Mouse (Mus musculus) 3134 (cell line): Measurements from ENCODE around the gene Txlng.

Source experiments
- DNase-seq: peaks from one replicate; pipeline ENCODE4 v3.0.0-alpha.2; 2011; ENCODE audit warnings: low spot score; ENCODE audit not compliant: insufficient read length; ENCODE audit errors: extremely low read depth

The Txlng gene

DNA sequence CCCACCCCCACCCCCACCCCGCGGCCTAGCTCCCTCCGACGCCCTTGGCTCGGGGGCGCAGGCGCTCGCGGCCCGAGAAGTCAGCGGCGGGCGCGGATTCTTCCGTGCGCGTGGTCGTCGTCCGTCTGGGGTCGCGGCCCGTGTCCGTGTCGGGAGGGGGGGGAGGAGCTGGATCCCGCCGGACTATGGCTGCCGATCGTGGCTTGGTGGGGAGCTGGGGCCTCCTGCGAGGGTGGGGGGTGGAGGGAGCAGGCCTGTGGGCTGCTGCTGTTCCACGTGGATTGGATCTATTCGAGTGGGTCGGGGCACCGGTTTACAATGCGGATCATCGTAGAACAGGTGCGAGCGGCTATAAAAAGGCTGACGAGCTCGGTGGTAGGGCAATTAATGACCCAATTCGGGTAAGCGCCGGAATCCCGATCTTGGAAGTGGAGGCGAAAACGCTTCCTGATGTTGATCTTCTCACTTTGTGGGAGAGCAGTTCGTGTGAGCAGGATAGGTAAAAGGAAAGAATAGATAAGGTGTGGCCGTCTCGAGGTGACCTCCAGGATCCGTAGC, 68.2 kb downstream of the Txlng start:
- DNase-seq, result peak; percentile 22

DNA sequence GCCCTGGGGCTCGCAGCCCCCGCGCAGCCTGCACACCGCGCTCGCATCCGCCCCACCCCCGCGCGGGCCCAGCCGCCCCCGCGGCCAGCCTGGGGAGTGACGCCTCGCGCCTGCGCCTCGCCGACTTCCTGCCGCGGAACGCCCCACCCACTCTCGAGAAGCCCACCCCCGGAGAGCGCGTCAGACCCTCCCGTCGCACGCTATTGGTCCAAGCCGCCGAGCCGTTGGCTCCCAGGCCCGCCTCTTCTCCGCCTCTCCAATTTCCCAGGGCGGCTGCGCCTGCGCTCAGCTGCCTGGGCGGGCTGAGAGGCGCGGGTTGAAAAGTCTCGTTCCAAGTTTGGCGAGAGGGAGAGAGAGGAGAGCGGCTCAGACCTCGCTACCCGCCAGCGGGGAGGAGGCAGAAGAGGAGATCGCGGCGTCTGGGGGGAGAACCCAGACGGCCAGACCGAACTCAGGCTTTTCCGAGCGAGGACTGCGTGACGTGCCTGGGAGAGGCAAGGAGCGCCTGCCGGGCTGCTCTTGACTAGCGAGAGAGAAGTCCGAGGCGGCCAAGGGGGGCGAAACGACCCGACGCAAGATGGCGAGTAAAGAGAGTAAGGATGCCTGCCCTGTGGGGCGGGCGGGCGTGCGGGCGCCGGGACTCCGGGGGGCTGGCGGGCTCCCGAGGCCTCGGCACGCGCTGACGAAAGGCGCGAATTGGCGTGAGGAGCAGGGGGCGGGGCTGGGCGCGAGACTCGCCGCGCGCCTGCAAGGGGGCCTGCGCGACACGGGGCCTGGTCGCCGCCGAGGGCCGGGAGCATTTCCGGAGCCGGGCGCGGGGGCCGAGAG, 68.9 kb downstream of the Txlng start, which contains the start of gene Rbbp7:
Rbbp7 (plus strand) TSS at position 288 of the 828 bp plus-strand sequence.
- DNase-seq, result peak; percentile 95

DNA sequence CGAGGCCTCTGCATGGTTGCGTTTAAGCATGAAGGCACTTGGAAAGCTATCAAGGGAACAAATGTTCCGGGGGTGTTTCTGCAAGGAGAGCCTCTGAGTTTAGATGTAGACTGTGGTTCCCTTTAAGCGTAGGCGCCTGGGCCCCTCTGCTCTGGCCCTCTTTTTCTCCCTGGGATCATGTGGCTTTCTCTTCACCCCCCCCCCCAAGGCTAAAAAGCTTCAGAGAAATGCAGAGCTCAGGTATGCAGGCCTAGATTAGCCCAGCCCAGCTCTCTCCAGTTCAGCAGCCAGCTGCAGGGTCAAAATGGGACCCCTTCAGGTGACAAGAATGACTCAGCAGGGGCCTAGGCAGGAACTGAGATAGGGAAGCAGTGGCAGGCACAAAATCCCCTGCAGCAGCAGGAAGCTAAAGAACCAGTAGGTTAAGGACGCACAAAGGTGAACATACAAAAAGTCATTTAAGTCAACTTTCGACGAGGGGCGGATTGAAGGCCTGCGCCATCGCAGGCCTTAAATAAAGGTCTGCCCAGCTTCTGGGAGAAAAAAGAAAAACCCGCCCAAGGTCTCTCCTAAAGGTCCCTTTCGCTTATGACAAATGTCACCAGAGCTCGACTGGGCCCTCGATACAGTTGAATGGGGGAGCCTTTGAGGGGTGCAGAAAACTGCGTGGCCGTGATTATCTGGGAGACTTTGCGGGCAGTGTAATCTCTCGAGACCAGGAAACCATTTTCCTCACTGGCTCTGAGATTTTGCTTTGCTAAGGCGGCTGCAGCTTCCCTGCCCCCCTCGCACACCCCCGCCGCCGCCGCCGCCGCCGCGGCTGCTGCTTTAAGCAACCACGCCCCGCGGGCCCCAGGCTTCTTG, 69.8 kb downstream of the Txlng start:
- peak; percentile 10 for DNase-seq

DNA sequence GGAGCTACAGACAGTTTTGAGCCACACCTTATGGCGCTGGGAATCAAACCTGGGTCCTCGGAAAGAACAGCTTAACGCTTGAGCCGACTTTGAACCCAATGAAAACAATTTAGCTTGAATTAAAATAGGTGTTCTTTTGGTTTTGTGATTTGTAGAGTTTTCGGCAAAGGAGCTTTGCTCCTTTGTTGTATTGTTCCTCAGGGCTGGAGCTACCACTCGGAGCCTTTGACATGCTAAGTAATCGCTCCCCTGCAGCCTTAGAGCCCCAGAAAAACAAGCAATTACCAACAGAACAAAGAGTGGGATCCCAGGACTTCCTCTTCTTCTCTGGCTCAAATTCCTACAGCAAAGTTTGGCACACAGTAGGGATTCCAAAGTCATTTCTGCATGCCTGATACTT, 73.2 kb downstream of the Txlng start:
- DNase-seq, result no peak

DNA sequence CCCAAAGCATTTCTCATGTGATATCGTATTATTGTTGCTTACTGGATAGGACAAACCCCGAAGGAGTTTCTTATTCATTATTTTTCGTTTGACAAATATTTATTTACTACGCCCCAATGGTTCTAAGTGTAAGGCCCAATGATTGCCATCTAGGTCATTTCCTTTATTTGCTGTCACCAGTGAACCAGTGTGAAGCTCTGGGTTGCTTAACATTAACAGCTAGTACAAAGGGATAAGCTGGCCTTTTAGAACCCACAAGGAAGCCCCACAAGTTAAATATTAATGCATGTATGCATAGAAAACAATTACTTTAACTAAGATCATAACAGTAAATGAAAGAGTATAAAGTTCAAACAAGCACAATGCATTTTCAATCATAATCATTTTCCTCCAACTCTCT, 74.9 kb downstream of the Txlng start:
- DNase-seq, result no peak

DNA sequence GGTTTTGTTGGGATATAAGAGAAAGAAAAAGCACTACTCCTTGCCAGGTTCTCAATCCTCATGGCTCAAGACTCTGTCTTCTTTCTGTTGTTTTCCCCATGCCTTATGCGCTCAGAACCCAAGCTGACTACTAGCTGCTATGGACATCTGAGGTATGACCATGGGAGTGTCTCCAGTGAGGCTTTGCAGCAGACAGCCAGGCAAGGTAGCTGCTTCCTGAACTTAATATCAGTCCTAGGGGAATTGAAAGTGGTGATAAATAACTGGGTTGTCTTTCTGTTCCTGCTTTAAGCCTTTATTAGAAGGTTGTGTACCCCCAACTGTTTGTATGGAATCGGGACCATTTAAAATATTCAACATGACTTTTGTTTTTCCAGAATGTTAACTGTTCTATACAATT, 76.8 kb downstream of the Txlng start:
- no peak for DNase-seq

DNA sequence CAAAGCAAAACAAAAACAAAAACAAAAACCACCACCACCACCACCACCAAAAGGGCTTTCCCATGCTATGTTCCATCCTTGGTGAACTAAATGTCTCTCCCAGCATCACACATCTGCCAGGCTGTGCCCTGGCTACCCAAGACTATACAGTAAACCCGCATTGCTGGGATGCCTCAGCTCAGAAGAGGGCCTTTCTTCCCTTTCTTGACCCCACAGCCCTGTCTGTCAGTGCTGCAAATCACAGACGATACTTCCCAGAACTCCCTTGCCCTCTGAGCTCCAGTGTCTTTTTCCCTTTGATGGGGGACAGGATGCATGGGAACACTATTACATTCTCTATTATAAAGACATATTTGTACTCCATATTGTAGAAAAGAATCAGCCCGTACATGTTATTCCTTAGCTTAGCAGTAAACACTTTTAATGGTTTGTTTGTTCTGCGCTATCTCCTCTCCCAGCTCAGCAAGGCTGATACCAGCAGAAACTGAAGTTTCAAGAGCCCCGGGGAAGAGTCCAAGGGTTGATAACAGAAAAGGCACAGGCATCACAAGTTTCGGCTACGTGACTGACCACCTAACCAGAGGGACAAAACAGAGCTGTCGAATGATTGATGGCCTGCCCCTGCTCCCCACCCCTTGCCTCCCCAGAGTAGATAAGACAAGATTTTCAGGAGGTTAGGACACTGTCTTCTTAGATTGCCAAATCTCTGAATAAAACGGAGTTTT, 80.4 kb downstream of the Txlng start:
- no peak for DNase-seq

DNA sequence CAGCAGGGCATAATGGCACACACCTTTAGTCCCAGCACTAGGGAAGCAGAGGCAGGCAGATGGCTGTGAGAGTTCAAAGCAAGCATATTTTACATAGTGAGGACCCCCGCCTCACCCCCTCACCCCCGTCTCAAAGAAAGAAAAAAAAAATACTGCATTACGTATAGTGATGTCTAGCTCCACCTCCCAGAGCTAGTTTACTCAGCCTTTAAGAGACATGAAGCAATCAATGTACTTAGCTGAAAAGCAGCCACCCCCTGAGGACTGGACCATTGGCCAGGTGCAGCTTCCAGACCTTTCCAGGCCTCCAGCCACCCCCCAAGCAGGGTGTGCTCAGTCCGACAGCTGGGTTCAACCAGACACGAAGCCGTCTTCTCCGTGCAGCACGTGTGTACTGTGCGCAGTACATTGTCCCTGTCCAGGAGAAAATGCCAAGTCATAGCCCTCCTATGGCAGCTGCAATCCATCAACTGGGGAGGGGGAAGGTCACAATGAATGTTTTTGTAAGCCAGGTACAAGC, 93.1 kb downstream of the Txlng start:
- no peak for DNase-seq

DNA sequence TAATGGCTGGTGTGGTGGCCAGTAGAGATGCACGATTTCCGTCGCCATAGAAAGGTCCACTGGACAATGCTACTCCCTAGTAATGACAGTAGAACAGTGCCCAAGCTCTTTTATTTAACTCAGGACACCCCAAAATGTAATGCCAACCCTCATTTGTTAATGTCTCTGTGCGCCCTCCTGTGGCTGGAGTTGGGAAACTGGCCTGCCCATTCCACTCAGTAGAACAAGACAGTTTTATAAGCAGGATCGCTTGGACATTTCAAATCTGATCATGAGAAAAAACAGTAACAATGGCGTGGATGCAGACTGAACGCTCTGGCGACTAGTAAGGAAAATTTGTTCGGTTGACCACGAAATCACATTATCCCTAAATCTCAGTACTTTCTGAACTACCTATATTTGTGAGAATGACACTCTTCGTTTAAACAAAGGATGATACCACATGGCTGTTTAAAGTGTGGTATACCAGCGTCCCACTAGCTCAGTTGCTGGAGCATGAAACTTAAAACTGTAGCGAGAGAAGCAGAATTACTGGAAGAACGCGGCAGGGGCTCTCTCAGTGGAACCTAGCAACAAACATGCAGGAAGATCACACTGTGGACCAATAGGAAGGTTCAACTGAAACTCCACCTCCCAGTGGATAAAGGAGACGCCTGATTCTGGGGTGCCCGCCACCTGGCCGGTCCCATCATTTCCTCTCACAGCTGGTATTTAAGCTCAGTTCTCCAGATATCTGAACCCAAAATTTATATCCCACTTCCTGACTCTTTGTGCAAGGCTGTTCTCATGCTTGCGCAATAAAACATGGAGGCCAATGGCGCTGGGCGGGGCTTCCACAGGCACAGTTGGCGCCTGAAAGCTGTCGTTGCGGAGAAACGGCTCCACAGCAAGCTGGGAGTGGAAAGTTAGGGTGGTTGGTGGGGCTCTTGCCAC, 94.0 kb downstream of the Txlng start:
- DNase-seq, result no peak

DNA sequence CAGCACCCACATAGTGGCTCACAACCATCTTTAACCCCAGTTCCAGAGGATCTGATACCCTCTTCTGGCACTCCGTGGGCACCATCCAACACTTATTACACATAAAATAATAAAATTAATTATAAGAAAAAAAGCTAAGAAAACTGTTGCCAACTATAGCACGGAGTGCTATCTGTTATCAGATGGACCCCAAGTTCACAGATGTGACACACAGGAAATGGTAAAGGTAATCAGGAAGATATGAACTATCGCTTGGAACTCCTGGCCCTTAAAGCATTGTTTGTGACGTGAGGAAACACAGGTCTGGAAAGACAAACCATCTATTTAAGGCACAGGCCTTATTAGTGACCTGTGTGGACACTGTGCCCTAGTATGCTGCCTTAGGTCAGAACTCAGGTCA, 99.2 kb downstream of the Txlng start:
- DNase-seq, result no peak
